Mouse (Mus musculus): ENCODE data around the gene Tpcn2.

Tpcn2 gene

DNA sequence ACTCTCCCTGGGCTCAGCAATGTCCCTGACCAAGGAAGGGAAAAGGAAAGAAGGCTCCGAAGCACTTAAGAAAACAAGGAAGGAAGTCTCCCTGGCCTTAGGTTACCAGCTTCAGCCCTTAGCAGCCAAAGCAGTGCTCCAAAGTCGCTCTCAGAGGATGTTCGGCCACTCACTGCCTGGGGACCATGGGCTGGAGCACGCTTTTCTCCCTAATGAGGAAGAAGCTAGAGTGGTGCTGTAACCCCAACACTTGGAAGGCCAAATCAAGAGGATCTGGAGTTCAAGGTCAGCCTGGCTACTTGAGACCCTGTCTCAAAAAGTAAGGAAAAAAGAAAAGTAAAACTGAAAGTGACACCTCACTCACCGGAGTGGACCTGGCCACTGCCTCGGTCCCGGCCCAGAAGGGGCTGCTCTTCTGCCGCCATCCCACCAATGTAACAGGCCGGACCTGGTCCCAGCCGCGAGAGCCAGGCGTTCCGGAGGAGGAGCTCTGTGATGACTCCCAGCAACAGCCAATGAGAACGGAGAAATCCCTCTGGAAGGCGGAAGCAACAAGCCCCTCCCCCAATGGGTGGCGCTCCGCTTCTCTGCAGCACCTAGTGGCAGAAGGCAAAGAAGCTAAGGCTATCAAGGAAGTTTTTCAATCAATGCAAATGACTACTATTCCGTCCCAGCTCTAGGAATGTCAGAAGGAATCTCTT lies at the start of gene Tpcn2:
Gene Tpcn2 (minus strand): TSS at position 525 of the 701 bp plus-strand sequence.
- peak; percentile 87 to 90 for DNase-seq

DNA sequence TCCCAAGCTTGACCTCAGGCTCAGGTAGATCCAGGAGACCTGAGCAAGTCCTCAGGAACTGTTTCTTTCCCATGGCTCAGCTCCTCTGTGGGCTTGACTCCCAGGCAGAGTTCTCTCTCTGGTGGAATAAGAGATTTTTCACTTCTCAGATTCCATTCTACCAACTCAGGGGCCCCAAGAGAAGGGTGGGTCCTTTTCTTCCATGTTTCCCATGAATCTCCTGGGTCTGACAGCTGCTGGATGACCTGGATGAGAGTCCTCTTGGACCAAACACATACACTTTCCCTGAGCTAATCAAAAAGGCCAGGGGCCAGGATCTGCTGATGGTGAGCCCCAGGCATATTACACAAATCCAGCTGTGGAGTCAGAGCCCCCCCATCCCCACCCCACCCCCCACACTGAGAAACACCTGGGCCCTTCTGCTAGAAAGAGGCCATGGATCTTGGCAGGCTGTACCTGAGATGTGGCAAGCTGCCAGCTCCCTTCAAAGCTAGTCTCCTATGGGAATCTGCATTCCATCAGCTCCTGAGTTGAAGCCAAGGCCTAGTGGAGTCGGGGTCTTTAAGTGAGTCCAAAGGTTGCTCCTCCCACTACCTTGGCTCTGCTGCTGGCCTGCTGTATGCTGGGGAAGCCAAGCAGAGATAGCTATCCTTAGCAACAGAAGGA lies 48.7 kb upstream of the Tpcn2 start:
- no peak for DNase-seq

DNA sequence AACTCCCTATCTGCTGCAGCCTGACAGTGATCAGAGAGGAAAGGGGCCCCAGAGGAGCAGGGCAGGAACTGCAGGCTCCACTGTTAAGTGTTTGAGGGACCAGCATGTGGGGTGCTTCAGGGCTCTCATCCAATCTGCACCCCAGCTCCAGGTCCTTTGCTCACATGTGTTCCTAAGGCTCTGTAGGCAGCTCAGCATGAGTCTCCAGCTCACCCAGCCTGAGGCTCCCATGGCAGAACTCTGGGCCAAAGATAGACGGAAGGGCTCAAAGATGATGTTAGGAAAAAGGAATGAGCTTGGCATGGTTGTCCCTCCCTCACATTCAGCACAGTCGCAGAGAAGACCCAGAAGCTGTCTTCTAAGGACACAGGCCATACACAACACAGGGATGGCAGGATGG lies 46.8 kb upstream of the Tpcn2 start:
- no peak for DNase-seq

DNA sequence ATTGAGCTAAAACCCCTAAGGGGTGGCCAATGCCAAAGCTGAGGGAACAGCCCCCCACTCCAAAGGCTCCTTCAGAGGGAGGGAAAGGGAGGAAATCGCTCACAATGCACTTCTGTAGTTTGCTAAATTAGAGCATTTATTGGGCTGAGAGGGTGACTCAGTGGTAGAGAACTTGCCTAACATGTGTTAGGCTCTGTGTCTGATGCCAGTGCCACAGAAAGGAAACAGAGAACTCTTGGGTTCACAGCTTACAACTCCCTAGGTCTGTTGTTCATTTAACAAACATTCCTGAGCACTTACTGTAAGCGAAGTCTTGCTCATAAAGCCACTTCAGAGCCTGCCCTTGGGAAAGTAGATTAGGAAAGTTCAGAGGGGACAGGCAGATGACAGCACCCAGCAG lies 46.2 kb upstream of the Tpcn2 start:
- DNase-seq, result no peak

GRCm38 (mm10) chr7:145325697-145326096 lies 41.9 kb upstream of the Tpcn2 start:
- no peak for DNase-seq

DNA sequence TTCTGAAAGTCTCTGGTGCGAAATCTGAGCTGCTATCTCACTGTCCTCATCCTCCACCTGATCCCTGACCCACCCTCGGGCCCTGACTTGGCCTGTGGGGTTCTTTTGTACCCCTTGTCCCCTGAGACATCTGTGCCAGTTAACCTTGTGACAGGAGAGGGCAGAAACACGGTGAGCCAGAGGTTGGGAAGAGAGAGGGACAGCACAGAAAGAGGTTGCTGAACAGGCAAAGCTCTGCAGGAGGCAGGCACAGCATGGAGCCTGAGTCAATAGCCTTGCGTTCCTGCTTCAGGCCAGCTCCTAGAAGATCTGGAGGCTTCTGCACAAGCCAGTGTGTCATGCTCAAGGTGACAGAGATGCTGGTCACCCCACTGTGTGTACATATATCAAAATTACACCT lies 39.8 kb upstream of the Tpcn2 start:
- DNase-seq, result no peak

- no peak for DNase-seq
Measured at GRCm38 (mm10) chr7:145319481-145319880, 35.7 kb upstream of the Tpcn2 start.

GRCm38 (mm10) chr7:145317522-145317921 lies 33.7 kb upstream of the Tpcn2 start:
- no peak for DNase-seq

DNA sequence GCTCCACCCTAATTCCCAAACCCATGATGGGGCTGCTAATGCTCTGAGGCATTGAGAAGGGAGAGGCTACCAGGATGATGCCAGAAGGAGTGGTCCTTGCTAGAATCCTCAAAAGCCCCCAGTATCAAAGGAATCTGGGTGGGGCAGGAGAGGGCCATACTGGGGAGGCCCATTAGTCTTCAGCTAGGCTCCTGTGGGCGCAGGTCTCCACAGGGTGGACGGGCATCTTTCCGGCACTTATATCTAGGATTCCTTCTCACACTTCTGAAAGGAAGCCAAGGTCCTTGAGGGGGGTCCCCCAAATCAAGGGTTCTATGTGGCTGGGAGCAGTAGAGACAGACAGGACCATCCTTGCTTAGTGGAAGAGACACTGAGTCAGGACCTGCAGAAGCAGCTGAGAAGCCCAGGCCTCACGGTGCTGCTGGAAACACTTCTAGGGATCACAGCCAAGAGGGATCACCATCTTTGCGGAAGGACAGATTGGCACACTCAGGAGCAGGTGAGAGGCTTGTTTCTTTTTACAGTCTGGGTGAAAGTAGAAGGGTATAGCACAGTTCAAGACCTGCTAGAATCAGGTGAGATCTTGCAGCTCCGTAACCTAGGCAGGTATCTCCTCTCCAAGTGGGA lies 31.1 kb upstream of the Tpcn2 start, which contains the start of gene Mrgprd:
Gene Mrgprd (plus strand): TSS at position 51 of the 627 bp plus-strand sequence.
- DNase-seq, result no peak

- DNase-seq, result no peak
Measured at GRCm38 (mm10) chr7:145312137-145312536, 28.3 kb upstream of the Tpcn2 start.

DNA sequence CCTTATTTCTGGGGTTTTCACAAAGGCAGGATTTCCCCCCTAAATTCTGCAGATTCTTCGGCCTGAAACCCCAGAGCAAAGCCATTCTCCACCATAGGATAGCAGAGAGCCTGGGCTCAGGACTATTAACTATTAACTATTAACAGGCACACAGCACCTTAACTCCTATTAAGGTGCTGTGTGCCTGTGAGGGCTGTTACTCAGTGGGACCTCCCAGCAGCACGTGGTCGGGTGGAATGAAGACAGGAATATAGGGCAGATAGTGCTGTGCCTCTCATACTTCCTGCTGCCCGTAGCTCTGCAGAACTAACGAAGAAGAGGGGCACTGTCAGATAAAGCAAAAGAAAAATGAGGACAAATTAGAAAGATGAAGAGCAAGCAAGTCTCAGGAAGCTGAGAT lies 26.7 kb upstream of the Tpcn2 start:
- DNase-seq, result no peak

GRCm38 (mm10) chr7:145309877-145310276 lies 26.1 kb upstream of the Tpcn2 start:
- no peak for DNase-seq

DNA sequence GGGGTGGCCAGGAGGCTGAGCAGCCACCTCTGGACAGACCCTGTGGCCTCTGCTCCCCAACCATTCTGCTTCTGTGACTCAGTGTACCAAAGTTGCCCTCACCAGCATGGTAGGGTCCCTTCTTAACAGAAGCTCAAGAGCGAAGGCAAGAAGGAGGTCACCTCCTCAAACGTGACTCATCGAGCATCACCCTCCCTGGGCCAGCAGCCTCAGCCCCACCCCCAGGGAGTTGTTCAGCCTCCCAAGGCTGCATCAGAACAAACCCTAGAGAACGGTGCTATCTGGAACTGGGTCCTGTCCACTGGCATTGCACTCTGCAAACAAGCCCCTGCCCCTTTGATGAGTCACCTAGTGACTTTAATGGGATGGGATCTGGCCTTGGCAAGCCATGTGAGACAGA lies 25.1 kb upstream of the Tpcn2 start:
- no peak for DNase-seq

DNA sequence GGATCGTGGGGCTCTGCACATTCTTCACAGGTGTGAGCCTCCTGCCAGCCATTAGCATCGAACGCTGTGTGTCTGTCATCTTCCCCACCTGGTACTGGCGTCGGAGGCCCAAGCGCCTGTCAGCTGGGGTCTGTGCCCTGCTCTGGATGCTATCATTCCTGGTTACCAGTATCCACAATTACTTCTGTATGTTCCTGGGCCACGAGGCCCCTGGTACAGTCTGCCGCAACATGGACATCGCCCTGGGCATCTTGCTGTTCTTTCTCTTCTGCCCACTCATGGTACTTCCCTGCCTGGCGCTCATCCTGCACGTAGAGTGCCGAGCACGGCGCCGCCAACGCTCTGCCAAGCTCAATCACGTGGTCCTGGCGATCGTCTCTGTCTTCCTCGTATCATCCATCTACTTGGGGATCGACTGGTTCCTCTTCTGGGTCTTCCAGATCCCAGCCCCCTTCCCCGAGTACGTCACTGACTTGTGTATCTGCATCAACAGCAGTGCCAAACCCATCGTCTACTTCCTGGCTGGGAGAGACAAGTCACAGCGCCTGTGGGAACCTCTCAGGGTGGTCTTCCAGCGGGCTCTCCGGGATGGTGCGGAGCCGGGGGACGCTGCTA lies 24.4 kb upstream of the Tpcn2 start:
- DNase-seq, result no peak

DNA sequence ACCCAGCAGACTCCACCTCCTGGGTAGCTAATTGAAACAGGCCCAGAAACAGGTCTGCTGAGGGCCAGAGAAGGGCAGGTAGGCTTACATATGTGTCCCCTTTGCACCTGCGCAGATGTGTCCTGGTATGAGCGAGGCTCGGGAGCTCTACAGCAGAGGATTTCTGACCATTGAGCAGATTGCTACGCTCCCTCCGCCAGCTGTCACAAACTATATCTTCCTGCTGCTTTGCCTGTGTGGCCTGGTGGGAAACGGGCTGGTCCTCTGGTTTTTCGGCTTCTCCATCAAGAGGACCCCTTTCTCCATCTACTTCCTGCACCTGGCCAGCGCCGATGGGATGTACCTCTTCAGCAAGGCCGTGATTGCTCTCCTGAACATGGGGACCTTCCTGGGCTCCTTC lies 23.8 kb upstream of the Tpcn2 start:
- DNase-seq, result no peak

DNA sequence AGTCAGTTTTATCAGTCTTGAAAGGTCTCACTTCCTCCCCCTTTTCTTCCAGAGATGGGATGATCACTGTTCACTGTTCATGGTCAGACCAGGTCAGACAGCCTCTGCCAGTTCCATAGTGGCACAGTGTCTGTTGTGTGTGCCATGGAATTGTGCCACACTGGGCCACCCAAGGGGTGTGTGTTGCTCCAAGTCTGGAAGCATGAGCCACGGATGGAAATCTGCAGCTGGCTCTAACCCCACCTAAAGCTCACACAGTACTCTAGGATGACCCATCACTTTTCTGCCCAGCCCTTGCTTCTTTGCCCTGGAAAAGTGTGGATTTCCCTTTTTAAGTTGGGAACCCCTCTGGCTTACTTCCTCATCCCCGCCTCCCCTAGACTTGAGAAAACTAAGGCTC lies 20.3 kb upstream of the Tpcn2 start:
- no peak for DNase-seq

DNA sequence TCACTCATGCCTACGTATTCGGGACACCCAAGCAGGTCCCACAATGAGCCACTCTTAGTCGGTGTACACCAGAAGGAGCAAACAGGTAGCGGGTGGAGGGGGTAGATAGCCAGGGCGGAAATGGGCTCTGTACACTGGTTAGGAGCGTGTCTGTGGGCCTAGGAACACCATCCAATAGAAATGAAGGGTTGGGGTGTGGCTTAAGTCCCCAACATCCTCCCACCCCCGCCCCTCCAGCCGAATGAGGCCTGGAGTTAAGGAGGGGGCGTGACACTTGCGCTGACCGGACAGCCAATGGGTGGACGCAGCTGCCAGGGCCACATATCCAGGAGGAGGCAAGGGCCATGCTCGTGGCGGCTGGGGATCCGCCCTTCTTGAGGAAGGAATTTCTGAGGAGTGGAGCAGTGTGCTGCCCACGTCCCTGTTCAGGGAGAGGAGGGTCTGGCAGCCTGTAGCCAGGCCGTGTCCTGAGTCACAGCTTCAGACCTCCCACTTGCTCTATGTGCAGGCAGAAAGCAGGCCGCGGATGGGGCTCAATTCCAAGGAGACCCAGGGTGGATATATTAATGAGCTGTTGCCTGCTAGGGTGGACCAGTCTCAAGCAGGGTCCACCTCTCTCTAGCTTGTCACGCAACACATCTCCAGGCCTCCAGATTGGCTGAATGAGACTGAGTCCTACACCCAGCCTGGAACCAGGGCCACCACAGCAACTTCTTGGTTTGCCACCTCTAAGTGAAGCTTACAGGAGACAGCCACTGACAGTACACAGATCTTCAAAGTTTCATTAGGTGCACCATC lies 18.9 kb upstream of the Tpcn2 start:
- DNase-seq, result no peak

GRCm38 (mm10) chr7:145301341-145302005 lies 17.7 kb upstream of the Tpcn2 start:
- no peak for DNase-seq

GRCm38 (mm10) chr7:145301008-145301340 lies 17.2 kb upstream of the Tpcn2 start:
- no peak for DNase-seq

GRCm38 (mm10) chr7:145300321-145301007 lies 16.7 kb upstream of the Tpcn2 start, which contains the start of gene Mrgprf:
Mrgprf (plus strand) TSS chr7:145300828.
- DNase-seq, result no peak

GRCm38 (mm10) chr7:145299562-145300320 lies 15.9 kb upstream of the Tpcn2 start:
- no peak for DNase-seq
